Mouse (Mus musculus) midbrain, embryonic 16.5 days (tissue): Measurements from ENCODE around the gene Fbxo24. TPM values are rescaled to one million over a fixed set of nuclear protein-coding genes. Genes with fewer than 3 reads are reported as not detected.
A peak's percentile ranks its signal among the peaks of the same experiment; 100 is the strongest.

Experiments used
- ATAC-seq: fragments of 200-750 bp; cut with Nextera tagmentation; 2 replicates; pipeline ENCODE4 v1.8.0; 2017; ENCODE audit warnings: moderate TSS enrichment
- H3K27ac ChIP-seq: fragments of 300-500 bp; sonication (generic); 2 replicates; pipeline ENCODE4 v1.5.1; 2014; ENCODE audit warnings: mild to moderate bottlenecking, low read length, mixed read lengths
- H3K27me3 ChIP-seq: fragments of 300-500 bp; sonication (generic); 2 replicates; pipeline ENCODE4 v1.6.1; 2014; ENCODE audit warnings: low read depth, low read length, mixed read lengths; ENCODE audit not compliant: control insufficient read depth, insufficient read depth
- H3K36me3 ChIP-seq: fragments of 300-500 bp; sonication (generic); 2 replicates; pipeline ENCODE4 v1.6.1; 2014; ENCODE audit warnings: mild to moderate bottlenecking, low read length, moderate library complexity, mixed read lengths; ENCODE audit not compliant: control insufficient read depth, insufficient read depth
- H3K4me1 ChIP-seq: fragments of 300-500 bp; sonication (generic); 2 replicates; pipeline ENCODE4 v1.6.1; 2014; ENCODE audit warnings: mild to moderate bottlenecking, low read length, mixed read lengths; ENCODE audit not compliant: control insufficient read depth, insufficient read depth
- H3K4me2 ChIP-seq: fragments of 300-500 bp; sonication (generic); 2 replicates; pipeline ENCODE4 v1.6.1; 2014; ENCODE audit warnings: mild to moderate bottlenecking, low read length, mixed read lengths
- H3K4me3 ChIP-seq: fragments of 300-500 bp; sonication (generic); 2 replicates; pipeline ENCODE4 v1.5.1; 2014; ENCODE audit warnings: low read depth, mild to moderate bottlenecking, low read length, moderate library complexity, mixed read lengths
- H3K9ac ChIP-seq: fragments of 300-500 bp; sonication (generic); 2 replicates; pipeline ENCODE4 v1.6.1; 2014; ENCODE audit warnings: low read depth, low read length, mixed read lengths
- H3K9me3 ChIP-seq: fragments of 300-500 bp; sonication (generic); replicated peaks from 2 replicates; pipeline ENCODE4 v1.6.1; 2014; ENCODE audit warnings: mild to moderate bottlenecking, low read length, mixed read lengths; ENCODE audit not compliant: control insufficient read depth, poor library complexity, severe bottlenecking
- WGBS: fragments of 180-500 bp; shearing (Covaris S2); extraction: QIAGEN DNeasy Blood & Tissue Kit; methylation state at CpG from one replicate; pipeline ENCODE4 v1.1.7; 2014; 5-methylcytosine and 5-hydroxymethylcytosine counted together
- polyA plus RNA-seq: library from polyadenylated mRNA; unstranded; fragments of >200 nt; fragmentation: Nextera tagmentation; extraction: Ambion mirVana; gene quantifications from 2 replicates; pipeline ENCODE4 v1.2.1, GENCODE M21; 2015

Fbxo24 gene
- polyA plus RNA-seq, result 0.11 and 0.12 TPM in 2 replicates

- peak; percentile 99 for ATAC-seq
- H3K4me2 ChIP-seq, result peak within 1 kb of the TSS; percentile 96
- H3K9ac ChIP-seq, result peak within 1 kb of the TSS; percentile 84
- no peaks in the 10 kb centered on the region for H3K9me3 ChIP-seq
- WGBS, result under 1% methylated on average over 46 of the region's 46 CpGs
- no peaks in the 10 kb centered on the region for H3K36me3 ChIP-seq
- peaks cover 23% of the 10 kb centered on the region for H3K4me1 ChIP-seq
- no peaks in the 10 kb centered on the region for H3K27me3 ChIP-seq
- peak within 1 kb of the TSS; percentile 93 for H3K4me3 ChIP-seq
- peak within 1 kb of the TSS; percentile 90 for H3K27ac ChIP-seq
These were observed at the start of gene Fbxo24, which contains the start of the genes Lrch4 and Gm20605 for GRCm38 (mm10) chr5:137628498-137629305. Fbxo24 (minus strand) TSS chr5:137629002. Lrch4 (plus strand) TSS chr5:137629121. Gm20605 (plus strand) TSS chr5:137629175.

- H3K4me3 ChIP-seq, result no peak overlapping the region
- no peak overlapping the region for H3K9ac ChIP-seq
- peaks cover 9% of the 10 kb centered on the region for H3K4me1 ChIP-seq
- no peaks in the 10 kb centered on the region for H3K36me3 ChIP-seq
- no peak overlapping the region for H3K4me2 ChIP-seq
- H3K9me3 ChIP-seq, result no peaks in the 10 kb centered on the region
- ATAC-seq, result no peak
- WGBS, result 96% methylated on average over 8 of the region's 8 CpGs
- H3K27me3 ChIP-seq, result no peaks in the 10 kb centered on the region
- H3K27ac ChIP-seq, result no peak overlapping the region
These were observed 49.1 kb upstream of the Fbxo24 start for GRCm38 (mm10) chr5:137677859-137678258.

- no peaks in the 10 kb centered on the region for H3K4me1 ChIP-seq
- H3K27ac ChIP-seq, result no peak overlapping the region
- 94% methylated on average over 8 of the region's 8 CpGs for WGBS
- no peaks in the 10 kb centered on the region for H3K27me3 ChIP-seq
- no peak overlapping the region for H3K4me3 ChIP-seq
- no peaks in the 10 kb centered on the region for H3K9me3 ChIP-seq
- H3K4me2 ChIP-seq, result no peak overlapping the region
- ATAC-seq, result no peak
- H3K36me3 ChIP-seq, result no peaks in the 10 kb centered on the region
- H3K9ac ChIP-seq, result no peak overlapping the region
These were observed 46.0 kb upstream of the Fbxo24 start for GRCm38 (mm10) chr5:137674786-137675185.

DNA sequence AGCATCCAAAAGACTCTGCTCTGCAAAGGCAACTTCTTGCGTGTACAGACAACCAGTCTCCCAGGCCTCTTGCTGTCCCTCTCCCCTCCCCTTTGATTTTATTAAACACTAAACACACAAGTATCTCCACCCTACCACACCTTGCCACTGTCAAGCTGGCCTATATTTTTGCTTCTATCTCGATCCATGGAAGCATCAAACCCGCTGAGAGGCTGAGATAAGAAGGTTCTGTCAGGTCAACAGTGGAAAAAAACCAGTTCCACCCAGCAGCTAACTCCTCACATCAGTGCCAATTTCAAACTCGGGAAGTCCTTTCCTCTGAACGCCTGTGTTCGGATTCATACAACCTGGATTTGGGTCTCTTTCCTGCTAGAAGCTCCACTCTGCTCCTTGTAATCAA is 44.2 kb upstream of the Fbxo24 start:
- no peaks in the 10 kb centered on the region for H3K27me3 ChIP-seq
- H3K4me1 ChIP-seq, result no peaks in the 10 kb centered on the region
- no peak overlapping the region for H3K4me3 ChIP-seq
- H3K9me3 ChIP-seq, result no peaks in the 10 kb centered on the region
- no peak for ATAC-seq
- no peaks in the 10 kb centered on the region for H3K36me3 ChIP-seq
- no peak overlapping the region for H3K9ac ChIP-seq
- WGBS, result 91% methylated on average over 6 of the region's 6 CpGs
- no peak overlapping the region for H3K27ac ChIP-seq
- no peak overlapping the region for H3K4me2 ChIP-seq

- H3K27ac ChIP-seq, result no peak overlapping the region
- no peak overlapping the region for H3K4me3 ChIP-seq
- no peaks in the 10 kb centered on the region for H3K4me1 ChIP-seq
- no peaks in the 10 kb centered on the region for H3K36me3 ChIP-seq
- H3K9me3 ChIP-seq, result no peaks in the 10 kb centered on the region
- H3K9ac ChIP-seq, result no peak overlapping the region
- WGBS, result 89% methylated on average over 5 of the region's 5 CpGs
- ATAC-seq, result no peak
- H3K4me2 ChIP-seq, result no peak overlapping the region
- no peaks in the 10 kb centered on the region for H3K27me3 ChIP-seq
These were observed 43.6 kb upstream of the Fbxo24 start for GRCm38 (mm10) chr5:137672361-137672760.

DNA sequence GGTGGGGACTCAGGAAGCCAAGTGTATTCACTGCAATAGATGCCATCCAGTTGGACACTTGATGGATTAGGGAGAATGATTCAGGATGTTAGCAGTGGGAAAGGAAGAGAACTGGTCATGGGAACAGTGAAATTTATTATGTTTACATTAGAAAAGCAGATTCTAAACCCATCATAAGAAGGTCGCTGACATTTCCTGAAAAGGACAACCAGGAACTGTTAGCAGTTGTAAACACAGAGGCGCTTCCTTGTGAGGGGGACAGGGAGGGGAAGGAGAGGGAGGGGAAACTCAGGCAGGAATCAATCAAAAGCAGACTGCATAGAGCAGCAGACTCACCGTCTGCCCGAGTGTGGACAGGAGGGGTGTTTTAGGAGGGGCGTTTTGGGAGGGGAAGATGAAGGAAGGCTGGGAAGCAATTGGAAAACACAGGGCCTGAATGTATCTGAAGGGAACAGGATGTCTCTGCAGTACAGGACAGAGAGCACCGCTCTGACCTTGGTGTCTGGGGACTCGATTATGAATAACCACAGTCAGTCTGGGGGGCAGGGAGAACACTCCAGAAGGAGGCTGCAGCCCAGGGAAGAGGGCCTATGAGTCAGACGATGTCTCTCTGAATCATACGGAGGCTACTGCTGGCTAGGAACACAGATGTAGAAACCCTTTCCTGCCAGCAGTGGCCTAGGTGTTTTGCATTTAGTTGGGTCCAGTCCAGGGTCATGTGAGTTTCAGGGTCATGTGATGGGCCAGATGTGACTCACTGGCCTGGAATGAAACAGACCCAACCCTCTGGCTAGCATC is 42.8 kb upstream of the Fbxo24 start:
- Histone ChIP-seq H3K27me3 (no peaks in the 10 kb centered on the region), H3K36me3 (peaks cover 5% of the 10 kb centered on the region; the same call in 1 of the 2 replicates), H3K9me3 (no peaks in the 10 kb centered on the region), H3K4me1 (no peaks in the 10 kb centered on the region), H3K9ac (no peak overlapping the region; the same call in 1 of the 2 replicates), H3K4me3 (no peak overlapping the region), H3K27ac (no peak overlapping the region), H3K4me2 (no peak overlapping the region)
- no peak for ATAC-seq
- WGBS, result 51% methylated on average over 9 of the region's 9 CpGs

- H3K27me3 ChIP-seq, result no peaks in the 10 kb centered on the region
- no peak for ATAC-seq
- H3K4me1 ChIP-seq, result no peaks in the 10 kb centered on the region
- H3K9ac ChIP-seq, result no peak overlapping the region
- H3K4me2 ChIP-seq, result no peak overlapping the region
- no peak overlapping the region for H3K27ac ChIP-seq
- WGBS, result 96% methylated on average over 1 of the region's 1 CpGs
- no peak overlapping the region for H3K4me3 ChIP-seq
- peaks cover 10% of the 10 kb centered on the region for H3K36me3 ChIP-seq
- H3K9me3 ChIP-seq, result no peaks in the 10 kb centered on the region
These were observed 41.4 kb upstream of the Fbxo24 start for GRCm38 (mm10) chr5:137670240-137670639.

DNA sequence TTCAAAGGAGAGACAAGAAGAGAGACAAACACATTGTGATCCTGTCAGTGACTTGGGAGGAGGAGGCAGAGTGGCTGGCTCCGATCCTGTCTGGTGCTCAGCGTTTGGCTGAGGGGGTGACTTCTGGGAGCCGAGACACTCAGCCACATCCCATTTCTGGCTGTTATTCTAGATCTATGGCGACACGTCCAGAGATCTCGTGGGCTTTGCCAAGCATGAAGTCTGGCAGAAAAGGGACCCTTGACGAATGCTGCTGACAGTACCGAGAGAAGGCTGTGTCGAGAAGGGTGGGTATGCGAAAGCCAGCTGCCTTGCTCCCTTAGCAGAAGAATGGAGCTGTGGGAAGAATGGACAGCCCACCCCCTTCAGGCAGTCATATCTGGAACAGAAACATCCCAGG is 40.2 kb upstream of the Fbxo24 start:
- Histone ChIP-seq H3K27me3 (no peaks in the 10 kb centered on the region), H3K4me3 (no peak overlapping the region), H3K9me3 (no peaks in the 10 kb centered on the region), H3K27ac (no peak overlapping the region), H3K4me1 (no peaks in the 10 kb centered on the region), H3K36me3 (peaks cover 12% of the 10 kb centered on the region), H3K4me2 (no peak overlapping the region), H3K9ac (no peak overlapping the region)
- no peak for ATAC-seq
- WGBS, result 67% methylated on average over 10 of the region's 10 CpGs

GRCm38 (mm10) chr5:137663057-137663456 is 34.3 kb upstream of the Fbxo24 start:
- no peak for ATAC-seq
- H3K27me3 ChIP-seq, result no peaks in the 10 kb centered on the region
- H3K9me3 ChIP-seq, result no peaks in the 10 kb centered on the region
- H3K4me1 ChIP-seq, result no peaks in the 10 kb centered on the region
- 72% methylated on average over 9 of the region's 9 CpGs for WGBS
- peaks cover 27% of the 10 kb centered on the region for H3K36me3 ChIP-seq
- H3K27ac ChIP-seq, result no peak overlapping the region
- H3K4me3 ChIP-seq, result no peak overlapping the region
- H3K4me2 ChIP-seq, result no peak overlapping the region
- H3K9ac ChIP-seq, result no peak overlapping the region
